Mouse (Mus musculus): ENCODE results near the gene Arrdc5.

DNA sequence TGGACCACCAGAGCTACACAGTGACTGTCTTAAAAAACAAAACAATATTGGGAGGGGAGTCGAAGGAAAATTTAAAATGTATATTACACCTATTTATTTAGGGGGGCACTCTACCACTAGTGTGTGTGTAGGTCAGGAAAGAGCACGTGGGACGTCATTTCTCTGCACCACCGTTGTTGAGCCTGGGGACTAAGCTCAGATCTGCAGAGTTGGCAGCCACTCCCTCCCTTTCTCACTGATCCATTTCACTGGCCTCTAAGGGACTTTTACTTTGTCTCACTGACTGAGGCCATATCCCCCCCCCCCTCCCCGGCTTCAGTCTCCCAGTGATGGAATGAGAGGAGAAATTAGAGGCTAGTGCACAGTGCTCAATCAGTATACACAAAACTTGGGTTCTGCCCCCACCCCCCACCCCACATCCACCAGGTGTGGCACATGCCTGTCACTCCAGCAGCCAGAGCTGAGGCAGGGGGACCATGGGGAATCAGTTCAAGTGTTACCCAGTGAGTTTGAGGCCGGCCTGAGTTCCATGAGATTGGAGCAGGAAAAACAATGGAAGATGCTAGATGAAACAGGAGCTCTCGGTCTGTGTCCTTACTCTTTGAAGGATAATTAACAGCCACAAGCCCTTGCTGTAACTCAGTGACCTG, 8.1 kb downstream of the Arrdc5 start:
- TF ChIP-seq POLR2A (IDR thresholded peaks at IDR 0.05; ENCODE audit: low read depth, low read length) (no peak), CTCF (IDR thresholded peaks at IDR 0.05; ENCODE audit: borderline replicate concordance, insufficient read depth, low read length) (no peak)

Measured in embryonic fibroblast, embryonic 13.5 days (primary cell).